Mouse (Mus musculus): ENCODE results near the gene Sox12.
"Not testable (repeated sequence)": the region's sequence is repeated elsewhere in the genome, so short reads cannot be mapped to it uniquely, and the experiment has no call there.

The Sox12 gene

DNA sequence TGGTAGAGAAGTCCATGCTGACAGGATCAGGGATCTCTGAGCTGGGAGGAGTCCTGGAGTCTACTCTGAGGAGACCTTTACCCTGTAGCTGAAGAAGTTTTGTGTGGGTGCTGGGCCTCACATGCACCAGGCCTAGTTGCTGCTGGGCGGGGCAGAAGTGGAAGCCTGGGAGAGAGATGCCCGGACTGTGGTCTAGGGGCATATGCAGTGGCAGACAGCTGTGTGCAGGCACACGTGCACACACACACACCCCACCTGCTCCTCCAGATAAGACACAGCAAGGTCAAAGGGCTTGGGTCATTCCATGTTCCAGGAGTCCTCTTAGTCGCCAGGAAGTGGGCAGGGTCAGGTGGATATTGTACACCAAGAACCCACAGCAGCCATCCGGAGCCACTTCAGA, 38.2 kb downstream of the Sox12 start:
- DNase-seq (ENCODE audit: low read depth, low spot score) = no peak

DNA sequence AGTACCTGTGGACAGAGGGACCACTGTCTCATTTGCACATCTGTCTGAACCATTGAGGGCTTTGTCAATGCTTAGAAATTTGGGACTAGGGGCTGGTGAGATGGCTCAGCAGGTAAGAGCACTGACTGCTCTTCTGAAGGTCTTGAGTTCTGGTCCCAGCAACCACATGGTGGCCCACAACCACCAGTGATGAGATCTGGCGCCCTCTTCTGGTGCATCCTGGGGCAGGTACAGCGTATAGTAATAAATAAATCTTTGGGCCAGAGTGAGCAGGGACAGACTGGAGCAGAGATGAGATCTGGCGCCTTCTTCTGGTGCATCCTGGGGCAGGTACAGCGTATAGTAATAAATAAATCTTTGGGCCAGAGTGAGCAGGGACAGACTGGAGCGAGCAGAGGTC, 38.9 kb downstream of the Sox12 start:
- DNase-seq (ENCODE audit: low read depth, low spot score) = not testable (repeated sequence)

GRCm38 (mm10) chr2:152357254-152357653, 40.6 kb downstream of the Sox12 start:
- no peak for DNase-seq (ENCODE audit: low read depth, low spot score)

DNA sequence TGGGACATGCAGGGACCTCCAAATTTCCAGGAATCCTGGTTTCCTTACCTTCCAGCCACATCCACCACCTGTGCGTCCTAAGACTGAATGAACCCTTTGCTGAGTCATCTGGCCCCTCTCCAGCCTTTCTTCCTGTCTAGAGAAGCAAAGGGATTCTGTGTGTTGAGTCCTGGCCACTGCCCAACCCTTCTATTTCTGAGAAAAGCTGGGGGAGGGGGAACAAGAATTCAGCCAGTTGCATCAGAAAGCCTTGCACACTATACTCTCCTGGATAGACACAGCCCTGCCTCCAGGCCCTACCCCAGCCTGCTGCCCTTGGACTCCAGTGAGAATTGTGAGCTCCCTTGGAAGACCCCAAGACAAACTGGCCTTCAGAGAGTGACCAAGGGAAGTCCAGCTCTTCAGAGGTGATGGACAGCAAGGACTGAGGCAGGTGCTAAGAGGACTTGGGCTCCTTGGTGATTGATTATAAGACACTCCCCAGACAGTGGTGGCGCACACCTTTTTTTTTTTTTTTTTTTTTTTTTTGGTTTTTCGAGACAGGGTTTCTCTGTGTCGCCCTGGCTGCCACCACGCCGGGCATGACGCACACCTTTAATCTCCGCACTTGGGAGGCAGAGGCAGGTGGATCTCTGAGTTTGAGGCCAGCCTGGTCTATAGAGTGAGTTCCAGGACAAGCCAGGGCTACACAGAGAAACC, 47.9 kb downstream of the Sox12 start:
- DNase-seq (ENCODE audit: low read depth, low spot score) = peak; percentile 100

GRCm38 (mm10) chr2:152349205-152349604, 48.7 kb downstream of the Sox12 start:
- no peak for DNase-seq (ENCODE audit: low read depth, low spot score)

- DNase-seq (ENCODE audit: low read depth, low spot score) = no peak
Observed at GRCm38 (mm10) chr2:152347722-152348121, 50.1 kb downstream of the Sox12 start.

- no peak for DNase-seq (ENCODE audit: low read depth, low spot score)
Observed at GRCm38 (mm10) chr2:152346776-152347465, 50.9 kb downstream of the Sox12 start.

GRCm38 (mm10) chr2:152345393-152345792, 52.5 kb downstream of the Sox12 start:
- no peak for DNase-seq (ENCODE audit: low read depth, low spot score)

DNA sequence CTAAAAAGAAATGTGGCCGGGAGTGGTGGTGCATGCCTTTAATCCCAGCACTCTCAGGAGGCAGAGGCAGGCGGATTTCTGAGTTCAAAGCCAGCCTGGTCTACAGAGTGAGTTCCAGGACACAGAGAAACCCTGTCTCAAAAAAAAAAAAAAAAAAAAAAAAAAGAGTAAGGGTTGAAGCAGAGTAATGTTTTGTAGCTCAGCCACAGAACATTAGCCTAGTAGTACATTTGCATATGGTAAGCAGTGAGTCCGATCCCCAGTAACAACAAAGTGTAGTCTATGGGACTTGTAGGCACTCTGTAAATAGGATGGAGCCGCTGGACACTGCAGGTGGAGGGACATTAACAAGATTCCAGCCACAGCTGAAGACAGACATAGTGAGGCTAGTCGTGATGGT, 53.0 kb downstream of the Sox12 start:
- no peak for DNase-seq (ENCODE audit: low read depth, low spot score)

GRCm38 (mm10) chr2:152344361-152344760, 53.5 kb downstream of the Sox12 start:
- DNase-seq (ENCODE audit: low read depth, low spot score) = peak; percentile 49
